Mouse (Mus musculus): ENCODE results near the gene Tchp.

The Tchp gene

GRCm38 (mm10) chr5:114696939-114697338 lies 10.6 kb upstream of the Tchp start:
- DNase-seq (ENCODE audit: low read depth, low spot score): no peak

GRCm38 (mm10) chr5:114698044-114698746 lies 9.4 kb upstream of the Tchp start:
- DNase-seq (ENCODE audit: low read depth, low spot score): no peak

GRCm38 (mm10) chr5:114699015-114699414 lies 8.5 kb upstream of the Tchp start:
- no peak for DNase-seq (ENCODE audit: low read depth, low spot score)

GRCm38 (mm10) chr5:114702403-114703392 lies 4.9 kb upstream of the Tchp start:
- DNase-seq (ENCODE audit: low read depth, low spot score): peak; percentile 25

- peak; percentile 23 for DNase-seq (ENCODE audit: low read depth, low spot score)
Measured at GRCm38 (mm10) chr5:114708491-114708890, 931 bp downstream of the Tchp start.

GRCm38 (mm10) chr5:114709357-114709756 lies 1.8 kb downstream of the Tchp start:
- peak; percentile 54 for DNase-seq (ENCODE audit: low read depth, low spot score)

- no peak for DNase-seq (ENCODE audit: low read depth, low spot score)
Measured at GRCm38 (mm10) chr5:114714551-114714950, 7.0 kb downstream of the Tchp start.

GRCm38 (mm10) chr5:114717292-114717691 lies 9.7 kb downstream of the Tchp start:
- no peak for DNase-seq (ENCODE audit: low read depth, low spot score)

- DNase-seq (ENCODE audit: low read depth, low spot score): no peak
Measured at GRCm38 (mm10) chr5:114717937-114718336, 10.4 kb downstream of the Tchp start.

GRCm38 (mm10) chr5:114718483-114718882 lies 10.9 kb downstream of the Tchp start:
- DNase-seq (ENCODE audit: low read depth, low spot score): no peak

- DNase-seq (ENCODE audit: low read depth, low spot score): no peak
Measured at GRCm38 (mm10) chr5:114719003-114719927, 11.7 kb downstream of the Tchp start.

- DNase-seq (ENCODE audit: low read depth, low spot score): no peak
Measured at GRCm38 (mm10) chr5:114719928-114720270, 12.3 kb downstream of the Tchp start.

GRCm38 (mm10) chr5:114720784-114721183 lies 13.2 kb downstream of the Tchp start:
- DNase-seq (ENCODE audit: low read depth, low spot score): no peak

- DNase-seq (ENCODE audit: low read depth, low spot score): no peak
Measured at GRCm38 (mm10) chr5:114721969-114722368, 14.4 kb downstream of the Tchp start.

- DNase-seq (ENCODE audit: low read depth, low spot score): no peak
Measured at GRCm38 (mm10) chr5:114722846-114723245, 15.3 kb downstream of the Tchp start.

GRCm38 (mm10) chr5:114728160-114728559 lies 20.6 kb downstream of the Tchp start:
- DNase-seq (ENCODE audit: low read depth, low spot score): no peak

- DNase-seq (ENCODE audit: low read depth, low spot score): no peak
Measured at GRCm38 (mm10) chr5:114730129-114730528, 22.6 kb downstream of the Tchp start.

- DNase-seq (ENCODE audit: low read depth, low spot score): no peak
Measured at GRCm38 (mm10) chr5:114731498-114731897, 23.9 kb downstream of the Tchp start.

GRCm38 (mm10) chr5:114731969-114732368 lies 24.4 kb downstream of the Tchp start:
- DNase-seq (ENCODE audit: low read depth, low spot score): no peak

GRCm38 (mm10) chr5:114733606-114734005 lies 26.0 kb downstream of the Tchp start:
- no peak for DNase-seq (ENCODE audit: low read depth, low spot score)

GRCm38 (mm10) chr5:114737090-114737887 lies 29.7 kb downstream of the Tchp start:
- DNase-seq (ENCODE audit: low read depth, low spot score): no peak

Measured in CD4-positive, CD25-positive, alpha-beta regulatory T cell, adult 2 months (primary cell).